Mouse (Mus musculus) induced T-regulatory cell, adult 2 months (primary cell): Measurements from ENCODE around the gene Tac1.
"Not testable (repeated sequence)": the region's sequence is repeated elsewhere in the genome, so short reads cannot be mapped to it uniquely, and the experiment has no call there.

Experiments used
- DNase-seq: peaks from one replicate; pipeline ENCODE4 v3.0.0-alpha.2; 2012; ENCODE audit warnings: low read depth

The Tac1 gene

DNA sequence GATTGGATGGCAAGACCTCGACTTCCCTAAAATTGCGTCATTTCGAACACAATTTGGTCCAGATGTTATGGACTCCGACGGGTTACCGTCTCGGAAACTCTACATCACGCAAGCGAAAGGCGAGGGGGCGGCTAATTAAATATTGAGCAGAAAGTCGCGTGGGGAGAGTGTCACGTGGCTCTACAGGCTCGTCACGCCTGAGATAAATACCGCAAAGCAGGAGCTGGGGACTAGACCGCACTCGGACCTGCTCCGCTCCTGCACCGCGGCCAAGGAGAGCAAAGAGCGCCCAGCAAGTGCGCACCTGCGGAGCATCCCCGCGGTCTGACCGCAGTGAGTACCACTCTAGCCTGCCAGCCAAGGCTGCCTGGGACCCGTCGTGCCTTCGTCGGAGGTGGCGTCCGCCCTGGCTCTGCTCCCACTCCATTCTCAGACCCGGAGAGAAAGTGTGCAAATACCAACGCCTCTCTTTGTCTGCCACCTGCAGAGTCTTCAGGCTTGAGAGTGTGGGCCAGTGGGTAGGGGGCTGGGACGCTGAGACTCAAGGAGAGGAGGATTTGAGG is at the start of gene Tac1:
Tac1 (plus strand) TSS at position 51 of the 563 bp plus-strand sequence.
- DNase-seq = no peak

DNA sequence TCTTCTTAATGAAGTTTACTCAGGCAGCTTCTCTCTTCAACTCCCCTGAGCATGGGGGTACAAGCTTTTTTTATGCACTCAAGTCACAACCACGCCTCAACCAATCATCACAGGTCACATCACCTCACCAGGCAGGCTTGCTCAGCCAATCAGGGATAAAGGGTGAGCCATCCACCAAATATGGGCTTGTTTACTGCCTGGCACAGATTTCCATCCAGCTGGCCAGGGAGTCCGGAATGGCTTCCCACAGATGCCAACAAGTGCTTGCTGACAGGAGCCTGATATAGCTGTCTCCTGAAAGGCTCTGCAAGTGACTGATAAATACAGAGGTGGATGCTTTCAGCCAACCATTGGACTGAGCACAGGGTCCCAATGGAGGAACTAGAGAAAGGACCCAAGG is 11.2 kb upstream of the Tac1 start:
- DNase-seq = not testable (repeated sequence)

DNA sequence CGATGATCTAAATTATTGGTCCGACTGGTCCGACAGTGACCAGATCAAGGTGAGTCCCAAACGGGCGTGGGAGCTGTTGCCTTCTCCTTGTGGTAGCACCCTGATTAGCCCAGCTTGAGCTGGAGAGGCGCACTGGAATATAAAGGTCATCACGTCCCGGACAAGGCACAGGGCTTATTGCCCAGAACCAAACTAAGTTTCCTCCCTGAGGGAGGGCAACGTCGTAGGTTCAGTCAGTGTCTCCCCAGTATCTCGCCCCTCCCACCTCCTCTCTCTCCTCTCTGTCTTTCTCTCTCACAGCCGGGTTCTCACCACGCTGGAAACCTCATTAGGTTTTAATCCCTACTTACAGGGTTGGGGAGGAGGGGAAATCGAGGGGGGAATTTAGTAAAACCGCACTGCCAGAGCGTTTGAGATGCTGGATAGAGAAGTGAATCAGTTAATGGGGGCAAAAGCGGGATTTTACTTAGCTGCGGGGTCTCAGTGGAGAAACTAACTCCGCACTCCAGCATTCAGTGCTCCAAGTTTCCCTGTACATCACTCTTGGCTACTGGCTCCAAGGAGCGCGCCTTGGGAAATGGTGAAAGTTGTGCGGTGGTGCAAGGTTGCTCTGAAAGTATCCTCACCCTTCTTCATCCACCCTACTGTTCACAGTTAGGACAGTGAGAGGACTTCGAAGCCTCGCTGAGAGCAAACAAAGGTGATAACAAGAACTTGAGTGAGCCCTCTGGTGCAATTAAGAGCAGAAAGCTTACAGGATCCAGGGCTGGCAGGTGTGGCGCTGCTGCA is 1.2 kb downstream of the Tac1 start:
- no peak for DNase-seq

DNA sequence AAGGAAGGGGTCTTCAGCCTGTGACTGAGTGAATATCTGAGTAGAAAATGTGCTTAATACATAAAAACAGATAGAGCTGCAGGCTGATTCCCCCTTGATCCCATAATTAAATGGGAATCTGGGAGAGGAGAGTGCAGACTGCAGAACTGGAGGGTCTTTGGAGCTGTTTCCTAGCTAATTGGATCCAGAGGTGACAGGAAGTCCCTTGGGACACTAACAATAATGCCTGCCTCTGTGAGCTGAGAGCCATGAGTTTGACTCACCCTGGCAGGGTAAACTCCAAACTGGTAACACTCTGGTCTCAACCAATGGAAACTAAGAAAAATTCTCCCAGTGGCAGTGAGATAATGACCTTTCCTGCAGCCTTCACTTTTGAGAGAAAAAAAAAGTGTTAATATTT is 3.5 kb downstream of the Tac1 start:
- DNase-seq = no peak

DNA sequence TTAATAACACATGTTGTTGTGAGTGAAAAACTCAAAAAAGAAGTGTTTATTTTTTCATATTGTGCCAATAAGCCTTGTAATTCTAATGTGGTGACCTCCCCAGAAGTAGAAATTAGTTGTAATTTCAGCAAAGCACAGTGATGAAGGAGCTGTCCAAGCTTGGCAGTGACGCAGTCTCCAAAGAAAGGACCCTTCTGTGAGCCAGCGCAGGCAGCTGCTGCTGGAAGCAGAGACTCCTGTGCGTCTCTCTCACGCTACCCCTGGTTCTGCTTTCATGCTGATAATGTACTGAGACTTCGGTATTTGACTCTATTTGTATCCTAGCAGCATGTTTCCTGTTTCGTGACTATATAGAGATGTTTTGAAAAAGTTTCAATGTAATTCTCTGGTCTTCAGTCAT is 7.8 kb downstream of the Tac1 start:
- DNase-seq = no peak

DNA sequence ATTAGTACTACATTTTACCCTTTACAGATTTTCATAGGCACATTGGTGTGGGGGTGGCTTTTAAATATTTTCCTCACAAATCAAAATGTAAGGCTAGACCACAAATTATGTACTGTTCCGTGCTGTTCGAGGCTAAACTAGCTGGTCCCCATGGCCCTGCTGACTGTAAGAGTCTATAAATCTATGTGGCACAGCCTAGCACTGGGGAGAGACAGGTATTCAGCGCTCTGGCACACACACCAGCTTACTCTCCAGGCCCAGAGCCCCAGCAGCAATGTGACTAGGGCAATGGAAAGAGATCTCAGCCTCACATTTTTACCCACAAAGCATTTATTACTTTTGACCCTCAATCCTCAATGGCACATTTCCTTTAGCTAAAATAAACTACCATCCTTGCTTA is 9.9 kb downstream of the Tac1 start:
- no peak for DNase-seq

DNA sequence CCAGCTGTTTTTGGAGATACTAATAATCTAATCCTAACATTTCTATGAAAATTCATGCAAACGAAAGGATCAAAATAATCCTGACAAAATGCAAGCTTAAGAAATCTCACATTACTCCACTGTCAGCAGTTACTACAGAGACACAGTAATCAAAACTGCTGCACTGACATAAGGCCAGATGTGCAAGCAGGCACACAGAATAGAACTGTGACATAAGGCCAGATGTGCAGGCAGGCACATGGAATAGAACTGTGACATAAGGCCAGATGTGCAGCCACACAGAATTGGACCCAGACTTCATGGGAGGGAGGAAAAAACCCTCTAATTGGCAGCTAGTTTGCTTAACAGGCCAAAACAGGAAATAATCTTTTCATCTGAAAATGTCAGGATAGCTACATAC is 16.5 kb downstream of the Tac1 start:
- no peak for DNase-seq

DNA sequence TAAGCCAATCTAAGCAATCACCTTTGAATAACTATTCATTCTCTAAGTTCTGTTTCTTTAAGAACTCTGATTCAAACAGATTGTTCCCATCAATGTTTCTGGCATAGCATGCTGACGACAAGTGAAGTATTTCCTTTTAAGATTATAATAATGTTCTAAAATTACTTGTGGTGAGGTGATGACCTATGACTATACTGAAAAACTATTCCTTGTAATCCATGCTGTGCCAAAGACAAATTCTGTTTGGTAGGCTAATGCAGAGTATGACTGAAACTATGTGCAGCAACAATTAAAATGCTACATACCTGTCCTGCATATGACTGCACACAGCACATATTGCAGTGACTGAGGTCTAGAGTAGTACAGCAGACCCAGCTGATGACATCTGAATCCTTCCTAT is 23.4 kb downstream of the Tac1 start:
- no peak for DNase-seq

DNA sequence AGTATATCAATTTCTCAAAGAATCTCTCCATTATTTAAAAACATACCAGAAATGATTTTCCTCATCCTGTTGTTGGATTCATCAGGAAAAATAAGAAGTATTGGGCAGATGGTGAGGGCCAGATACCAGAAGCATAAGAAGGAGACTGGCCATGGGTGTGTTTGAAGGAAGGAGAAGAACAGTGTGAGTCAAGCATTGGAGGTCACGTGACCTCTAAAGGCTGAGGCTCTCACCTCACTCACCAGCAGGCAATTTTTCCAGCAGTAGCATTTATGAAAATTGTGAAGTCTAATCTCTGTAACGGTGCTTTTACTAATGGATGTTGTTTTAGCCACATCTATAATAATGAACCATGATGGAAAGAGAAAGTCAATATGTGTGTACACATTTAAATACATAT is 39.8 kb downstream of the Tac1 start:
- DNase-seq = no peak

DNA sequence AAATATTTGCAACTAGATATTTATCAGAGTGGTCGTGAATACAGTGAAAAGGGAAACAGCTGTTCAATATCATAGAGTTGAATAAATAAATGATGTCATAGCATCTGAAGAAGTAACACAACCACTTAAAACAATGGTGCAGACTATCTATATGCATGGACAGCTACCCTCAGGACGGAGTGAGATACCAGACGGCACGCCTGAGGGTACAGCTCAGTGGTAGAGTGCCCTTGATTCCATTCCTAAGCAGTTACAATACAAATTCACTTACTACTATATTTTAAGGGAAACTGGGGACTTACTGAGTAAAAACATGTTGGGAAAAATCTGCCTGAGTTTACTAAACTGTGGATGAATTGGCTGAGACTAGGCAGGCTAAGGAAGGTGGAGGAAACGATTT is 43.7 kb downstream of the Tac1 start:
- DNase-seq = no peak

DNA sequence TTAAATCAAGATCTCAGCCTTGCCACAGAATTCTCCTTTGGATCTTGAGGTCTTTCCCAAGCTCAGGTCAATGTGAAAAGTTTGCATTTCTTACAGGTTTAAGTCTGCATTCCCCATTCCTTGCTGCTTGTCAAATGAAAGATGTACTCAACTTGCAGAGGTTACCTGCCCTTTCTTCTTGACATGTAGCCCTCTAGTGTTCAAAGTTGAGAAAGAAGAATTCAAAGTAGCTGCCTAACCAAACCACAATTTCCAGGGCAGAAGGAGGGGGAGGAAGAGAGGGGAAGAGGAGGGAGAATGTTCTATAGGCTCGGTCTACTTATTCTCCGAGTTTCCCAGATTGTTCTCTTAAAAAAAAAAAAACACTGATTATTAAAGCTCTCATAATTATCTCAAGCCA is 45.5 kb downstream of the Tac1 start:
- no peak for DNase-seq

DNA sequence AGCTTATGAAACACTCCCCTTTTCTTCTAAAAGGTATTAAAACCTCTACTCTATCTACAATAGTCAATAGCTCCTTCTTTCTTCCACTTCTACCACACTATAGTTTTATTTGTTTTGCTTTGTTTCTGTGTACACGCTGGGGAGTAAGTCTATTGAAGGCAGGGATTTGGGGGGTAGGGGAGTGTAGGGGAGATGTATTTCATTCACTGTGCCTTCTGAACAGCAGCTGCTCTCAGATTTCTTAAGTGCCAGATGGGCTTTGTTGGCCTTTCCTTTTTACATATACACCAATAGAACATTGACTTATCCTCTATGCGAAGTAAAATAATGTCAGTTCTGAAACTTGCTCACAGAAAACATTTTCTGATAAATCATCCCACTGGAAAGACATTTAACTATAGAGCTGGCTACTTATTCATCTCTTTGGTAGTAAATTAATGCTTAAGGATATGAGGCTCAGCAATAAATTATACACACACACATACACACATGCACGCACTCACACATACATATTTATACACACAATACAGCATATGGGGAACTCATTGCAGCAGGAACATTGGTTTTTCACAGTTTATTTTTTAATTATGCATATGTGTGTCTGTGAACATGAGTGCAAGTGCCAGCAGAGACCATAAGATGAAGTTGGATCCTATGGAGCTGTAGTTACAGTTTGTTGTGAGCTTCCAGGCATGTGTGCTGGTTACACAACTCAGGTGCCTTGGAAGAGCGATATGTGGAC is 46.8 kb downstream of the Tac1 start:
- no peak for DNase-seq

DNA sequence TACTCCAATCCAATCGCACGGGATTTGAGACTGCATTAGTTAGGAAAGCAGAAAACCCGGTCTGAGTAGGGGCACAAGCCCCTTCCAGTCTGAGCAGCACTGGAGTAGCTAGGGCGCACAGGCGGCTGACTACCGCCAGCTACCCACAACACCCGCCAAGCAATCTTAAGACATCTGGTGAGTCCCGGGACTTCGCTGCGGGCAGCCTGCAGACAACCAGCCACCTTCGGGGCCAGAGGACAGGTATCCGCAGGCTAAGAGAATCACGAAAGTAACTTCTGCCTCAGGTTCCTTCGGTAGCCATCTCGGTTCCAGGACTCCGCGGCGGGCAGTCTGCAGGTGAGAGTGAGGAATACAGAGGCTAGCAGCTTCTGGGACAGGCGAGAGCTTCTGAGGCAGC is 59.0 kb downstream of the Tac1 start:
- not testable (repeated sequence) for DNase-seq
